Mouse (Mus musculus) small intestine, adult 2 months (tissue): ENCODE measurements at regions not wholly inside any gene's neighbourhood (a gene's known extent, or its start where the extent isn't known, plus 50 kb on each side); places are given as distances from the start of the nearest gene placed in this dataset.

Source experiments
- CTCF ChIP-seq: fragments of 200-500 bp; IDR thresholded peaks from 2 replicates; pipeline ENCODE4 v1.5.1; 2012; ENCODE audit warnings: low read depth, mild to moderate bottlenecking, control low read depth, inconsistent platforms, low read length, moderate library complexity, mixed read lengths; ENCODE audit not compliant: insufficient replicate concordance, insufficient read length; ENCODE audit errors: extremely low read depth
- POLR2A ChIP-seq: fragments of 200-500 bp; IDR thresholded peaks from 2 replicates; pipeline ENCODE4 v1.6.1; 2012; ENCODE audit warnings: low read depth, mild to moderate bottlenecking, control low read depth, inconsistent platforms, low read length, moderate library complexity

- TF ChIP-seq CTCF: no peak
- TF ChIP-seq POLR2A: no peak
Observed at GRCm38 (mm10) chr2:48694509-48694908, 119.4 kb upstream of the Acvr2a start.
